Mouse (Mus musculus) testis, adult 2 months (tissue): ENCODE results near the gene Cbx4. TPM values are rescaled to one million over a fixed set of nuclear protein-coding genes. Genes with fewer than 3 reads are reported as not detected.

ENCODE experiments used
- H3K27ac ChIP-seq: fragments of 200-500 bp; 2 replicates; pipeline ENCODE4 v1.5.1; 2012; ENCODE audit warnings: low read depth, low read length; ENCODE audit not compliant: control insufficient read depth, insufficient read depth
- H3K27me3 ChIP-seq: fragments of 200-500 bp; 2 replicates; pipeline ENCODE4 v1.6.1; 2012; ENCODE audit warnings: mild to moderate bottlenecking, low read length, moderate library complexity; ENCODE audit not compliant: control insufficient read depth, insufficient read depth
- H3K36me3 ChIP-seq: fragments of 200-500 bp; 2 replicates; pipeline ENCODE4 v1.6.1; 2012; ENCODE audit warnings: mild to moderate bottlenecking, low read length; ENCODE audit not compliant: control insufficient read depth, insufficient read depth
- H3K4me1 ChIP-seq: fragments of 200-500 bp; 2 replicates; pipeline ENCODE4 v1.6.1; 2012; ENCODE audit warnings: low read length; ENCODE audit not compliant: control insufficient read depth, insufficient read depth
- H3K4me3 ChIP-seq: fragments of 200-500 bp; 2 replicates; pipeline ENCODE4 v1.5.1; 2012; ENCODE audit warnings: low read depth, mild to moderate bottlenecking, low read length, moderate library complexity, mixed read lengths; ENCODE audit not compliant: control insufficient read depth
- CTCF ChIP-seq: fragments of 200-500 bp; IDR thresholded peaks from 2 replicates; pipeline ENCODE4 v1.5.1; 2012; ENCODE audit warnings: low read depth, mild to moderate bottlenecking, inconsistent platforms, low read length, moderate library complexity; ENCODE audit not compliant: control insufficient read depth, insufficient read depth, insufficient replicate concordance
- POLR2A ChIP-seq: fragments of 200-500 bp; IDR thresholded peaks from 2 replicates; pipeline ENCODE4 v1.6.1; 2012; ENCODE audit warnings: low read depth, mild to moderate bottlenecking, inconsistent platforms, low read length, moderate library complexity; ENCODE audit not compliant: control insufficient read depth
- polyA plus RNA-seq: library from polyadenylated mRNA; depleted of rRNA; stranded (reverse); fragments of >200 nt; gene quantifications from 2 replicates; pipeline ENCODE4 v1.2.3, GENCODE M21; 2012; rRNA removed

The Cbx4 gene
- polyA plus RNA-seq, 1 experiment: 3.3 TPM

GRCm38 (mm10) chr11:119036934-119037779, 48.9 kb downstream of the Cbx4 start:
- peak overlapping the region; percentile 59 for H3K4me3 ChIP-seq
- TF ChIP-seq CTCF: no peak
- no peak for TF ChIP-seq POLR2A
- peaks cover 51% of the 10 kb centered on the region for H3K4me1 ChIP-seq
- no peak overlapping the region for H3K27ac ChIP-seq
- H3K27me3 ChIP-seq: peaks cover 4% of the 10 kb centered on the region
- H3K36me3 ChIP-seq: no peaks in the 10 kb centered on the region

- peaks cover 4% of the 10 kb centered on the region for H3K27me3 ChIP-seq
- H3K4me3 ChIP-seq: no peak overlapping the region
- TF ChIP-seq POLR2A (no peak), CTCF (no peak)
- no peaks in the 10 kb centered on the region for H3K36me3 ChIP-seq
- no peak overlapping the region for H3K27ac ChIP-seq
- H3K4me1 ChIP-seq: peaks cover 43% of the 10 kb centered on the region
These were observed 49.6 kb downstream of the Cbx4 start for GRCm38 (mm10) chr11:119036447-119036846.

- peaks cover 40% of the 10 kb centered on the region for H3K4me1 ChIP-seq
- no peak overlapping the region for H3K27ac ChIP-seq
- TF ChIP-seq CTCF (no peak), POLR2A (no peak)
- no peaks in the 10 kb centered on the region for H3K36me3 ChIP-seq
- peaks cover 4% of the 10 kb centered on the region for H3K27me3 ChIP-seq
- H3K4me3 ChIP-seq: no peak overlapping the region
These were observed 50.3 kb downstream of the Cbx4 start for GRCm38 (mm10) chr11:119035686-119036165.

- Histone ChIP-seq H3K36me3 (no peaks in the 10 kb centered on the region), H3K27me3 (peaks cover 4% of the 10 kb centered on the region), H3K4me1 (peaks cover 34% of the 10 kb centered on the region), H3K27ac (no peak overlapping the region), H3K4me3 (peak overlapping the region; percentile 1)
- TF ChIP-seq CTCF (no peak), POLR2A (no peak)
These were observed 50.8 kb downstream of the Cbx4 start for GRCm38 (mm10) chr11:119035094-119035685.

- Histone ChIP-seq H3K27ac (no peak overlapping the region), H3K36me3 (no peaks in the 10 kb centered on the region), H3K4me3 (peak overlapping the region; percentile 5), H3K4me1 (peaks cover 32% of the 10 kb centered on the region), H3K27me3 (peaks cover 4% of the 10 kb centered on the region)
- TF ChIP-seq POLR2A (no peak), CTCF (no peak)
These were observed 51.4 kb downstream of the Cbx4 start for GRCm38 (mm10) chr11:119034635-119035034.

- Histone ChIP-seq H3K27me3 (peaks cover 4% of the 10 kb centered on the region), H3K4me1 (peaks cover 32% of the 10 kb centered on the region), H3K36me3 (no peaks in the 10 kb centered on the region), H3K4me3 (peak overlapping the region; percentile 5), H3K27ac (no peak overlapping the region)
- TF ChIP-seq POLR2A: no peak
- TF ChIP-seq CTCF: peak; percentile 75; the same call in 1 of the 2 replicates
These were observed 52.0 kb downstream of the Cbx4 start for GRCm38 (mm10) chr11:119033874-119034558.

Other genes starting within 250 kb of the Cbx4 start
- 0.28 and 1.4 TPM in 2 replicates for gene Rbfox3, start 174.6 kb downstream of the Cbx4 start, polyA plus RNA-seq
- 0.08 TPM in 1 of 2 replicates, not detected in the other for gene Enpp7, start 98.0 kb downstream of the Cbx4 start, polyA plus RNA-seq
- gene Cbx2, start 63.3 kb downstream of the Cbx4 start, polyA plus RNA-seq: 2.3 and 2.4 TPM in 2 replicates
- gene Cbx8, start 45.3 kb downstream of the Cbx4 start, polyA plus RNA-seq: 0.53 and 0.79 TPM in 2 replicates
- 1.1 and 1.2 TPM in 2 replicates for gene Tbc1d16, start 142.3 kb upstream of the Cbx4 start, polyA plus RNA-seq
- 73.2 and 78.5 TPM in 2 replicates for gene Ccdc40, start 142.4 kb upstream of the Cbx4 start, polyA plus RNA-seq
- gene Gaa, start 181.7 kb upstream of the Cbx4 start, polyA plus RNA-seq: 41.9 and 46.2 TPM in 2 replicates
- gene Eif4a3, start 213.9 kb upstream of the Cbx4 start, polyA plus RNA-seq: 73.6 and 81.2 TPM in 2 replicates
- 0.44 and 0.76 TPM in 2 replicates for gene Card14, start 221.5 kb upstream of the Cbx4 start, polyA plus RNA-seq